Mouse (Mus musculus) cerebellum, adult 11-12 months (tissue): ENCODE data around the gene Rcbtb2.
A peak's percentile ranks its signal among the peaks of the same experiment; 100 is the strongest.

ENCODE experiments used
- DNase-seq: peaks from one replicate; pipeline ENCODE4 v3.0.0; 2022

Gene Rcbtb2

DNA sequence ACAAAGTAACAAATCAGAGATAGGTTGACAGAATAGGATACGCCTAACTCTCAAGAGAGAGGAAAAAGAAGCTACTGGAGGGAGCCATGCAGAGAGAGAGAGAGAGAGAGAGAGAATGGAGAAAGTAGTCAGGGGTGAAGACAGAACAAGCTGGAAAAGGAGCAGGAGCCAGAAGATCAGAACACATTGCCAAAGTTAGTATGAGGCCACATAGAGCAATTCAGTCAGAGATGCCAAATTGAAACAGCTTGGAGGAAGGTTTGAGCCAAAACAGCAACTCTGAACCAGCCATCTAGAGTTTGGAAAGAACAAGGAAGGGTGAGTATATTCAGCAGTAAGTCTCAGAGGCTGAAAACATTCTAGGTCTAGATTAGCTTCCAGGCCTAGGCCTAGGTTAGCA lies 94.2 kb downstream of the Rcbtb2 start:
- DNase-seq, result peak; percentile 28

DNA sequence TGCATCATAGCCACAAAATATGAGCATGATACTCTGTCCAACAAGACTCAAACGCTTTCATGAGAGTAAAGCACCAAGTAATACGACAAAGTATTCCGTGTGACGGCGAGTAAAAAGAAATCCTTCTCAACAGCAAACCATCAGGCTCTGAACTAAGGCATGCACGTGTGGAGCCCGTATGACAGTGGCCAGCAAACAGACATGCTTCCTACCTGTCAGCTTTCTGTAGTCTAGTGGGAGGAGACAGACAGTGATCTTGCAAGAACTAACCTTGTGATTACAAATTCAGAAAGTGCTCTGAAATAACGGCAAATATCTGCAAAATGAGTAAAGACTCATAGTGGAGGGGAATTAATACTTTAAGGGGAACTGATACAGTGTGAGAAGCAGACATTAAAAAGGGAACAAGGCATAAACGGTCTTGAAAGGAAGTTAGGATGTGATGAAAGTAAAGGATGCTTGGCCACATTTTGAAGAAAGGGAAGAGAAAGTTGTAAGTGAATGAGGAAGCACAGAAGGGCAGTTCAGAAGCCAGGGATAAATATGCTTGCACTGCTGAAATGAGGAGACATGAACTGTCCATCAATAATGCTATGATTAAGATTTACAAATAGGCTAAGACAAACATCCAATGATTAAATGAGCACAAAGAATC lies 99.6 kb downstream of the Rcbtb2 start:
- DNase-seq, result no peak

DNA sequence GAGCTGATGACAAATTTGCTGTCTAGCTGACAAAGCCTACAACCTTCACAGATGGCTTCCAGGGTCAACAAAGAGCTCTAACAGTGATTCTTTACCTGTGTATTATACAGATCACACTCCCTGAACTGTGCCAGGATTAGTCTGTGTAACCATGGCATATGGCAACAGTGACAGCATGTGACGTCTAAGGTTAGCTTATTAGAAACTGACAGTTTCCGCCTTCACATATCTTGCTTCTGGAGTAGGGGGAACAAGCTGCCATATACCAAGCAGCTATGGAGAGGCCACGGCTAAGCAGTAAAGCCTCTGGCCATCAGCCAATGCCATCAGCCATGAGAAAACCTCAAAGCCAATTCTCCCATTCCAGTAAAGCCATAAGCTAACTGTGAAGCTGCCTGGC lies 103.5 kb downstream of the Rcbtb2 start:
- peak; percentile 29 for DNase-seq

DNA sequence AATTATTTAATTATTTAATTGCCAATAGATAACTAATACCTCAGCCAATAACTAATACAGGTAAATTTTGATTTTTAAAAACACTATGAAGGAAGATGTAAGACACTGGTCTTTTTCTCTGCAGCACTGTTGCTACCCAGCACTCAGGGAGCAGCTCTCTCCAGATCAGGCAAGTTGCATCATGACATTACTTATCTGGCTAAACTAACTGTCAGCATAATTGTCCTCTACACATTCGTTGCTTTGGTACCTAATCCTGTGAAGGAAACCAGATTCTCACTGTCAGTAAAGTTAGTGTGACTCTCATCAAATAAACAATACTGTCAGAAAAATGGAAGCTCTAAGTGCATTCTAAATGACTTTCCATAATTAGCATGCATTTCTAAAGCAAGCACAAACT lies 104.0 kb downstream of the Rcbtb2 start:
- DNase-seq, result no peak

DNA sequence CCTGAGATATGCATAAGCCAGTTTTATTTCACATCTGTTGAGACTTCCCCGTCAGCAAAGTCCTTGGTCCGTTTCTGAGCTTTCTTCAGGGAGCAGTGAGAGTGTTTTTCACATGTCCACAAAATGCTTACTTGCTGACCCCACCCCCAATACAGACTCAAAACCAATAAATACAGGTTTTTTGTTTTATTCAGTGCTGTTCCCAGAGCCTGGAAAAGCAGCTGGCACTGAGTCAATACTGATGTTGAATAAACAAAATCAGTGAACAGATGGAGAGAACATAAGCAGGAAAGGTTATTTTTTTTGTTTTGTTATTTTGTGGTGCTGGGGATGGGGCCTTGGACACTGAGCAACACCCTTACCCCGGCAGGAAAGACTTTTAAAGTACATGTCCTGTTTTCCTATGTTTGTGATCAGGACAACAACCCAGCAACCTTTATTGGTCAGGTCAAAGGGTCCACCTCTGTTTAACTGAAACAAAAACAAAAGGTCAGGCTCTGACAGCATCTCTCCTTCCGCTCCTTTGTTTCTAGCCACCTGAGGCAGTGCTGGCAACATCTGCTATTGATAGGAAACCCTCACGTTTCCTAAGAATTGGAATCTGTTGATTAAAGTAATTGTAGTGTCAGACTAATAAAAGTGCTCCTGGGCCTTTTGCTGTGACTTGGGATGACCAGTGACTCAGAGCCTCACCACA lies 108.6 kb downstream of the Rcbtb2 start:
- no peak for DNase-seq

DNA sequence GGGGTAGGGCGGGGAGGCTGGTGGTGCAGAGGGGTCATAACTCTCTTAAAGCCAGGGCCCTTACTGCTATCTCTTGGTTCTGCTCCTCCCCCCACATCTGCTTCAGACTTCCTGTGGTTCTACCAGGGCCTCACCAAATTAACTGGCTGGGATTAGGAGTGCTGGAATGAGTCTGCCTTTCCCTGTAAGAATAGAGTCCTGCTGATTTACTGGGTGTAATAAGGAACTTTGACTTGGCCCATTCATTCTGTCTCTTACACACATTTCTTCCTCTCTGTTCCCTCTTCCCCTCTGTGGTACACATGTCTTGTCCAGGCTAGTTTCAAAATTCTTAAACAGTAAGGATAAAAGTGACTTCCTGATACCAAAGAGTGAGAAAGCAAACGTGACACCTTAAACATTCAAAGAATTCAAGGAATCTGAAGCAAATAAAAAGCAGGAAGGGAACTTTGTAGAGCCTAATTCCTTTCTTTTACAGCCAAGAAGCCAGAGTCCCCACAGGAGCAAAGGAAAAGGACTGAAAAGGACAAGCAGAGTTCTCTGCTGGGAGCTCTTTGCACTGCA lies 111.7 kb downstream of the Rcbtb2 start:
- DNase-seq, result no peak

DNA sequence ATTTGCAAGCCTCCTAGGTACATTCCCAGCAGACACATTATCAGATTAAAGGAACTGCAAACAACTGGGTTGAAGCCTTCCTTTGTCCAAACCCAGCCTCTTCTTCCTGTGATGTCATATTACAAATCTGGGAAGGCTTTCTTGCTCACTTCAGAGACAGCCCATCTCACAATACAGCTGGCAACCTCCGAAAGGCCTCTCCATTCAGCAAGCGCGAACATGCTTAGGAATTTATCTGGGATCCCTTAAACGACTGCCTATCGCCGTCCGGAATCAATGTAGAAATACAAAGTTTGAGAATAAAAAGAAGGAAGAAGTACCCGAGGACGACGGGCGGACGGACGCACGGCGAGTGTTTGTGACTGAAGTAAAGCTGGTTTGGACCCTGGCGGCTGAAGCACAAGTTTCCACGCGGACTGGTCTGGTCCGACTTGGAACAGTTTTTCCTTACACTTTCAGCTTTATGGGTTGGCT lies 115.0 kb downstream of the Rcbtb2 start, which contains the start of gene Lpar6:
Lpar6 (plus strand) TSS at position 48 of the 474 bp plus-strand sequence.
- DNase-seq, result no peak

DNA sequence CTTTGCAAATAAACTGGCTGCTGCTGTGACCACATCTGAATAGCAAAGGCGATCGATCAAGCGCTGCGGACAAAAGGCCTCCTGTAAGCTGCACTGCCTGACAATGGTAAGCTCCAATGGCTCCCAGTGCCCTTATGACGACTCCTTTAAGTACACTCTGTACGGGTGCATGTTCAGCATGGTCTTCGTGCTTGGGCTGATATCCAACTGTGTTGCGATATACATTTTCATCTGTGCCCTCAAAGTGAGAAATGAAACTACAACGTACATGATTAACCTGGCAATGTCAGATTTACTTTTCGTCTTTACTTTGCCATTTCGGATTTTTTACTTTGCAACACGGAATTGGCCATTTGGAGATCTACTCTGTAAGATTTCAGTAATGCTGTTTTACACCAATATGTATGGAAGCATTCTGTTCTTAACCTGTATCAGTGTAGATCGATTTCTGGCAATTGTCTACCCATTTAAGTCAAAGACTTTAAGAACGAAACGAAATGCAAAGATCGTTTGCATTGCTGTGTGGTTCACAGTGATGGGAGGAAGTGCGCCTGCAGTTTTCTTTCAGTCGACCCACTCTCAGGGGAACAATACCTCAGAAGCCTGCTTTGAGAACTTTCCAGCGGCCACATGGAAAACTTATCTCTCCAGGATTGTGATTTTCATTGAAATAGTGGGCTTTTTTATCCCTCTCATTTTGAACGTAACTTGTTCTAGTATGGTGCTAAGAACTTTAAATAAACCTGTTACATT lies 115.8 kb downstream of the Rcbtb2 start:
- DNase-seq, result no peak

DNA sequence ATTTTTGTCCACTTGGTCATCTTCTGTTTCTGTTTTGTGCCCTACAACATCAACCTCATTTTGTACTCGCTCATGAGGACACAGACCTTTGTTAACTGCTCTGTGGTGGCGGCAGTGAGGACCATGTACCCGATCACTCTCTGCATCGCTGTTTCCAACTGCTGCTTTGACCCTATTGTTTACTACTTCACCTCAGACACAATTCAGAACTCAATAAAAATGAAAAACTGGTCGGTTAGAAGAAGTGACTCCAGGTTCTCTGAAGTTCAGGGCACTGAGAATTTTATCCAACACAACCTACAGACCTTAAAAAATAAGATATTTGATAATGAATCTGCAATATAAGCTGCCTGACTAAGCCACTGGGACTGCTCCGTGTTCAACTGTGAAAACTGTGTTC lies 116.5 kb downstream of the Rcbtb2 start:
- DNase-seq, result no peak

DNA sequence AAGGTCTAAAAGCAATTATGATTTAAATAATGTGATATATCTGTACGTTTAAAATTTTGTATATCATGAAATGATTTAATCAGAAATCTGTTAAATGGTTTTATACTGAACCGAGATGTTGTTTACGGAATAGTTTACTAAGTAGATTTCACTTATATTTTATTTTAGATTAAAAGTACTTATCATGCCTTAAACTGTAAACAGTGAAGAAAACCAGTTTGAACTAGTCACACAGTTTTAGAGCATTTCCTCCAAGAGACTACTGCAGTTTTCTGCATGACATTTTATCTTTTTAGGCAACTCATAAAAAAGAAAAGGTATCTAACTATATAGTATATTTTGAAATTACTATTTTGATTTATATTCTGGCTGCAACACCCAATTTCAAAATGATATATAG lies 117.0 kb downstream of the Rcbtb2 start:
- DNase-seq, result no peak

DNA sequence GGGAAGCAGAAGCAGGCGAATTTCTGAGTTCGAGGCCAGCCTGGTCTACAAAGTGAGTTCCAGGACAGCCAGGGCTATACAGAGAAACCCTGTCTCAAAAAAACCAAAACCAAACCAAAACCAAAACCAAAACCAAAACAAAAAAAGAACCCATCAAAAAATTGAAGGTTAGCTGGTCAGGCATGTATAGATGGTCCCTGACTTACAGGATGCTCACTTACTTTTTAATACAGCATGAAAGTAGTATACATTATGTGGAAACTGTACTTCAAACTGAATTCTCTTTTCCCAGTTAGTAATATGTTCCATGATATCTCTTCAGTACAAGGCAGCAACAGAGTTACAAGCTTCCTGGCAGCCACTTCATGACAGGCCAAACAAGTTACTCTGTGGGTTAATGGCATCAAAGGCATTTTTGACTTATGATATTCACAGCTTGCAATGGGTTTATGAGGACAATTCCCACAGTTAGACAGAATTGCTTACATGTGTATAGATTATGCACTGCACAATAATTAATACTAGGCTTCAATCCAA lies 121.3 kb downstream of the Rcbtb2 start:
- DNase-seq, result no peak

DNA sequence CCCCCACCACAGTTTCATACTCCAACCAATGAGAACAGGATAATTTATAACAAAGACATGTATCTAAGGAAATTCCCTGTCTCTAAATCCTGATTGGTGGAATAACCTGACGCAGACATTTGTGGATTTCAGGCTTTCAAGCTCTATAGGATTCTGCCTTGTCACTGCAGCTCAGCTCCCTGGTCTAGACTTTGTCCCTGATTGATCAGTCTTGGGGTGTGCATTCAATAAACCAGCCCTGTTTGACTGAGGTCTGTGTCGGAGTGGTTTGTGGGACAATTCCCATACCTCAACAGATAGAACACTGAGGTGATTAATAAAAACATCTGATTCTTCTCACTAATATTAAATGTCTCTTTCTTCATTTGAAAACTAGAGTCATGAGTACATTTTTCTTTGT lies 127.2 kb downstream of the Rcbtb2 start:
- DNase-seq, result no peak

DNA sequence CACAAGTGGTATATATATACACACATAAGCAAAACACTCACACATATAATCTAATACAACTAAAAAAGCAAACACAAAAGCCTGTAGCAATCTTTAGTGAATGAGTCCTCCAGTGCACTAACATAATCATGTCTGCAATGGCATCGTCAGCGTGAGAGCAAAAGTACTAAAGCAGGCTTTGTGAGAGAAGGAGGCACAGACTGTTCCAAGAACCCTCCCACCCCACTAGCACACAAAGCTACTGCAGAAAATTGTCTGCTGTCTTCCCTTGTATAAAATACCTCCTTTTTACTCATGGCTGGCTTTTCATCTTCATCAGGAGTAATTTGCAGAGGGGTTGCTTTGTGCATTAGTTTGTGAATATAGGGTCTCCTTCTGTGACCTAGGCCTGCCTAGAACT lies 129.4 kb downstream of the Rcbtb2 start:
- no peak for DNase-seq

DNA sequence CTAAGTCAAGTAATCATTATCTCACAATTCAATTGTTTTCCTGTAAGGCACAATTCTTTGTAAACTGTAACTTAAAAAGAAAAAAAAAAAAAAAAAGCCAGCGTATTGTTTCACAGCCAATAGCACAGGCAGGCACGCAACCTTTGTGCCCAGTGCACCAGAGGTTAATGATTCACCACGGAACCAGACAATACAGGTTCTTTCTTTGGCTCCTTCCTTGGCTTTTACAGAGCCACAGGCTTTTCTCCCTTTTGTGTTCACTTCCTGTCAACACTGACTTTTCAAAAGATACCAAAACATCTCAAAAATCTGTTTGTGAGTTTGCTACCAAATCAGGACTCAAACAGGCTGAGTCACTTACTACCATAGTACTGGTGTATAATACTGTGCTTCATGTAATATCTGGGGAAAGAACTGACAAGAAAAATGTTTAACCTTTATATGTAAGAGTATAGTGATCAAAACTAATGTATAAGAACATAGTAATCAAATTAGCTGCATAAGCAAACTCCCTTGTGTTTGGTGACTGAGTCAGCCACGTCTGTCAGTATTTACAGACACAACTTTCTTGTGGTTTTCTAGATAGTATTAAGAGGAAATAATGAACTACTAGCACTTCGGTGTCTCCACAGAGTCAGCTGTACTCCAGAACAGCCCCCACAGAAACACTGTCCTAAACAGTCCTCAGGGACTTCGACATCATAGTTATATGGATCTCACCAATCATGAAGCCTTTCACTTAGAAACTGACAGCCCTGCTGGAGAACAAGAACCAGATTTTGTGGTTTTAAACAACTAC lies 130.8 kb downstream of the Rcbtb2 start:
- no peak for DNase-seq

DNA sequence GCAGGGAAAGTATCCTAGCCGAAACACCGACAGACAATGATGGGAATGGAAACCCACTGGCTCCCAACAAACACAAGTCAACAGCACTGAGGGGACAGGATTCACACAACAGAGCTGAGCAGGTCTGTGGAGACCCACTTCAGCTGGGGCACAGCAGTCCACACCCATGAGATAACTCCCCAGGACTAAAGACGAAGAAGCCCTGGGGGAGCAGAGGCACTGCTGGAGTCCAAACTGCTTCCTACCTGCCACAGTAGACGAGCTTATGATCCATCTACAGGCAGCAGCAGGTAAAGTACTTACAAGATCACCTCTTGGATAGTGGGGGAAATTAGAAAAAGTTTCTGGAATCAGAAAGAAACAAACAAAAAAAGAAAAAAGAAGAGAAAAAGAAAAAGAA lies 131.6 kb downstream of the Rcbtb2 start:
- DNase-seq, result no peak

DNA sequence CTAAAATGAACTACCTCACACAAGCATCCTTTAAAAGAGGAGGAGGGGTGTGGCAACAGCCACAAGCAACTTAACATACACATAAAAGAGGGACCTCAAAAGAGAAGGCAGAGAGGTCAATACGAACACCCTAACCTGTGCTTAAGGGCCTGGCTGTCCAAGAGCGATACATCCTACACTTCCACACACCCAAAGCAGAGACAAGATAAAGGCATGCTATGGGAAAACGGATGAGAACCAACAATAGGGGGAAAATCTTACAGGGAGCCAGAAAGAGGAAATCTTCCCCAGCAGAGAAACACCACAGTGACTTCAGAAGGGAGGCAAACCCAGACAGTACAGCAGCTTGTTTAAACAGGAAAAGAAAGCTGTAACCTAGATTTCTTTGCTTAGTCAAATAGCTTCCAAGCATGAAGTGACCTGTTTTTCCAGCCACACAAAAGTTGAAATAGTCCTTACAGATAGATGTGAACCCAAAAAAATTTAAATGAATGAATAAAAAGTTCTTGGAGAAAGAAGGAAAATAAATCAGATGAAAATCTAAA lies 132.7 kb downstream of the Rcbtb2 start:
- DNase-seq, result no peak

DNA sequence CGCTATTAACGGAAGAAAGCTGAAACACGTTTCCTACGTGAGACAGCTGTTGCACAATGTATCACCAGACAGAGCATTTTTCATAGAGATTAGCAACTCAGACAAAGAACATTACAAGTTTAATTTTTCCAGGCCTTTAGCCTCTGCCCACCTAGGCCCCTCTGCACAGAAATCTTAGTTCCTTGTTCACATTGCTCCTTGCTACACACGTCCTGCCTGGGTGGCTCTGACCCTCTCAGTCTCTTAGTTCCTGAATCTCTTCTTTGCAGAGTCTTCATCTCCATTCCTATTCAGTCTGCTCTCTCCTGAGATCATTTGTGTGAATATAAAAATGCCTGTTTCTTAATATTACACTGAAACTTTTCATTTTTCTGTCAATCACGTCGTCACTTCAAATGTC lies 134.5 kb downstream of the Rcbtb2 start:
- DNase-seq, result no peak
